Mouse (Mus musculus) heart, postnatal 36 days (tissue): ENCODE measurements around the gene Gm9008. TPM values are rescaled to one million over a fixed set of nuclear protein-coding genes. Genes with fewer than 3 reads are reported as not detected.
"Not testable (repeated sequence)": the region's sequence is repeated elsewhere in the genome, so short reads cannot be mapped to it uniquely, and the experiment has no call there.

Experiments used
- DNase-seq, 2 experiments: peaks; one replicate each; pipeline ENCODE4 v3.0.0; 2021 to 2022
- intact Hi-C: fragments of 180-260 bp; cut with DNase I; formaldehyde crosslinking; loops from one replicate; pipeline ENCODE4 v1.15.1; 2025
- total RNA-seq, 2 experiments: library from RNA; stranded (reverse); gene quantifications; 2 replicates each; pipeline ENCODE4 v1.2.3; 2021

The Gm9008 gene
- total RNA-seq = 1 to 10 TPM; 1.6 to 2.1 TPM

- DNase-seq, intact Hi-C loops: not testable (repeated sequence)
These were observed at the start of gene Gm9008 for GRCm38 (mm10) chr6:76497054-76497835. Gene Gm9008, minus strand, starts transcription at chr6:76497784.

DNA sequence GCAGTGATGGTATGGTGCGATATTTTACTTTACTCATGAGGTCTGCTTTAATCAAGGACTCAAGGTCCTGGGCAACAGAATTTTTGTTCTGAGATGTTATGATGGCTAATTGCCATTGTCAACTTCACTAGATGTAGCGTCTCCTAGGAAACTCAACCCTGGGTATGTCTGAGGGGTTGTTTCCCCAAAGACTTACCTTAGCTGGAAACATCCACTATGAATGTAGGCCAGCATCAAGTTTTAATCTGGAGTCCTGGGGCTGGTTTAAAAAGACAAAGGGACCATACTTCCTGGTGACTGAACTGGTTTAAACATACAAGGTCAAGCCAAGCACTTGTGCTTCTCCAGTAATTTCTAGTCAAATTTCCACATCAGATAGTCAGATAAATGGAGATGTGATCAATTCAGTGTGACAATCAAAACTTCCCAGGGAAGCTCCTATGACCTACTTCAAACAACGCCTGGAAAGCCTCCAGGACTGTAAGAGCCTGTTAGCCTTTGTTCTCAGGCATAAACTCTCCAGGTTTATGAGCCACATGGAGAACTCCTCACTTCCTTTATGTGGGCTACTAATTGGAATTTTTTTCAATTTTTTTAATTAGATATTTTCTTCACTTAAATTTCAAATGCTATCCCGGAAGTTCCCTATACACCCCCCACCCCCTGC is 24.5 kb upstream of the Gm9008 start:
- intact Hi-C loops = no loop called here
- no peak for DNase-seq

DNA sequence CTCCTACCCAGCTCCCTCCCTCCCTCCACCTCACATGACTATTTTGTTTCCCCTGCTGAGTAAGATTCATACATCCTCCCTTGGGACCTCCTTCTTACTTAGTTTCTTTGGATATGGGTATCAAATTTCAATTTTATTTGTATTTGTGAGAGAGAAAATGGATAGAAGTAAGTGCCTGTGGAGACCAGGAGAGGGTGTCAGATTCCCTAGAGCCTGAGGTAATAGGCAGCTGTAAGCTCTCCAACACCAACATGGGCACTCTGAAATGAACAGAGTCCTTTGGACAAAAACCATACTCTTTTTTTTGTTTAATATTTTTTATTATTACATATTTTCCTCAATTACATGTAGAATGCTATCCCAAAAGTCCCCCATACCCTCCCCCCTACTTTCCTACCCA is 12.6 kb upstream of the Gm9008 start:
- DNase-seq = no peak
- intact Hi-C loops = no loop called here

GRCm38 (mm10) chr6:76496335-76496734 is 1.2 kb downstream of the Gm9008 start:
- DNase-seq, intact Hi-C loops: not testable (repeated sequence)

- intact Hi-C loops = no loop called here
- no peak for DNase-seq
These were observed 29.4 kb downstream of the Gm9008 start for GRCm38 (mm10) chr6:76468194-76468593.
